Mouse (Mus musculus) kidney, adult 2 months (tissue): ENCODE measurements around the gene Asxl1. TPM values are rescaled to one million over a fixed set of nuclear protein-coding genes. Genes with fewer than 3 reads are reported as not detected.

Experiments used
- DNase-seq: peaks from one replicate; pipeline ENCODE4 v3.0.0; 2021
- H3K27ac ChIP-seq: fragments of 200-500 bp; 2 replicates; pipeline ENCODE4 v1.5.1; 2012; ENCODE audit warnings: low read depth, low read length, control low read depth, inconsistent platforms; ENCODE audit not compliant: insufficient read depth
- H3K27me3 ChIP-seq: fragments of 200-500 bp; replicated peaks from 2 replicates; pipeline ENCODE4 v1.6.1; 2012; ENCODE audit warnings: mild to moderate bottlenecking, moderate library complexity, low read length, inconsistent platforms; ENCODE audit not compliant: control insufficient read depth, insufficient read depth
- H3K36me3 ChIP-seq: fragments of 200-500 bp; 2 replicates; pipeline ENCODE4 v1.6.1; 2012; ENCODE audit warnings: mild to moderate bottlenecking, moderate library complexity, low read length, inconsistent platforms; ENCODE audit not compliant: control insufficient read depth, insufficient read depth
- H3K4me1 ChIP-seq: fragments of 200-500 bp; 2 replicates; pipeline ENCODE4 v1.6.1; 2011; ENCODE audit warnings: low read length; ENCODE audit not compliant: control insufficient read depth, insufficient read depth
- H3K4me3 ChIP-seq: fragments of 200-500 bp; 2 replicates; pipeline ENCODE4 v1.5.1; 2011; ENCODE audit warnings: mild to moderate bottlenecking, low read depth, low read length, control low read depth; ENCODE audit not compliant: insufficient read depth
- CTCF ChIP-seq: fragments of 200-500 bp; conservative IDR thresholded peaks from 2 replicates; pipeline ENCODE4 v1.5.1; 2011; ENCODE audit warnings: low read depth, mild to moderate bottlenecking, control low read depth, low read length, moderate library complexity, mixed read lengths; ENCODE audit not compliant: insufficient read depth, insufficient read length
- POLR2A ChIP-seq: fragments of 200-500 bp; IDR thresholded peaks from one replicate; pipeline ENCODE4 v1.6.1; 2011; ENCODE audit warnings: low read depth, low read length, control low read depth
- WGBS: fragments of 180-500 bp; shearing (Covaris S2); methylation state at CpG from one replicate; pipeline ENCODE4 v1.1.7; 2018; 5-methylcytosine and 5-hydroxymethylcytosine counted together
- polyA plus RNA-seq: library from polyadenylated mRNA; depleted of rRNA; stranded (reverse); fragments of >200 nt; gene quantifications from 2 replicates; pipeline ENCODE4 v1.2.3, GENCODE M21; 2012

Asxl1 gene
- polyA plus RNA-seq, 1 experiment: 10.0 TPM

DNA sequence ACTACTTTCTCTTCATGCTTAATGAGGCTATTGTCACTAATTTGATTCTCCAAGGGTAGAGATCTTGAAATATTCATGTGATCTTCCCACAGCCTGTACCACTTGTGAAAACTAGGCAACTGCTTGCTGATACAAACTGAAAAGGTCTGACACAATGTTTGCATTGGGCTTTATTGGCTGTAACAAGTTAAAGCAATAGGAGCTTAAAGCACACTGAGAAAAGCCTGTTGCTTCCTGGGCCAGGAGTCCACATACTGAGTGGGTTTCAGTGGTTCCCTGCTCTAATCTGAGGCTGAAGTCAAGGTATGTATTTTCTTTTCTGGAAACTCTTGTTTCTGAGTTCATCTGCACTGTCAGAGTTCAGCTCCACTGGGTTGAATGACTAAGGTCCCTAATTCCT is 2.4 kb upstream of the Asxl1 start:
- no peak overlapping the region for H3K27ac ChIP-seq
- H3K36me3 ChIP-seq: no peaks in the 10 kb centered on the region
- H3K4me1 ChIP-seq: no peaks in the 10 kb centered on the region; the same call in 1 of the 2 replicates
- no peak for TF ChIP-seq POLR2A
- no peak for TF ChIP-seq CTCF
- no peak overlapping the region for H3K4me3 ChIP-seq
- DNase-seq: no peak
- H3K27me3 ChIP-seq: no peaks in the 10 kb centered on the region

DNA sequence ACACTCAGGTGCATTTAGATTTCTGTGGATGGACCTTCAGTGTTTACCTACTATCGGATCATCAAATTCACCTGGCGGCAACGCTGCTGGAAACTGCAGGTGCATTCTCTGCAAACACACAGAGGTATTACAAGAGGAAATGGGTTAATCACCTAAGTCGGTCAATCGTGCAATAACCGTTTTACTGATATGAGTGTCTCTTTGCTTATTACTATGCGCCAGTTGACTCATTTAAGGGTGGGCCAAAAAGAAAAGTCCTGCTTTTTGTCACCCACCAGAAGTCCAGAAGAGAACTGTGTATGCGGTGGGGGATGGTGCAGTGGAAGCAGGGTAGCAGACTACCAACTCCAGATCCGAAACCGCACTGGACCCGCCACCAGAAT is 567 bp upstream of the Asxl1 start:
- TF ChIP-seq POLR2A: no peak
- TF ChIP-seq CTCF: no peak
- no peak for DNase-seq
- Histone ChIP-seq H3K27me3 (no peaks in the 10 kb centered on the region), H3K4me3 (peak overlapping the region; percentile 78), H3K4me1 (peaks cover 10% of the 10 kb centered on the region; the same call in 1 of the 2 replicates), H3K27ac (peak overlapping the region; percentile 70), H3K36me3 (no peaks in the 10 kb centered on the region)
- WGBS: 1% methylated on average over 11 of the region's 11 CpGs

- peak; percentile 75 for DNase-seq
- H3K27me3 ChIP-seq: no peaks in the 10 kb centered on the region
- H3K4me3 ChIP-seq: peak overlapping the region; percentile 95
These were observed 873 bp downstream of the Asxl1 start for GRCm38 (mm10) chr2:153346221-153347182.

GRCm38 (mm10) chr2:153347183-153347781 is 1.7 kb downstream of the Asxl1 start:
- no peak for TF ChIP-seq CTCF
- no peak for TF ChIP-seq POLR2A
- Histone ChIP-seq H3K36me3 (no peaks in the 10 kb centered on the region), H3K4me1 (peaks cover 23% of the 10 kb centered on the region; the same call in 1 of the 2 replicates), H3K27ac (peak overlapping the region; percentile 97), H3K4me3 (peak overlapping the region; percentile 95), H3K27me3 (no peaks in the 10 kb centered on the region)
- DNase-seq: peak; percentile 78
- WGBS: 2% methylated on average over 9 of the region's 9 CpGs

More at GRCm38 (mm10) chr2:153346221-153347182, 873 bp downstream of the Asxl1 start:
- Histone ChIP-seq H3K4me1 (peaks cover 23% of the 10 kb centered on the region; the same call in 1 of the 2 replicates), H3K27ac (peak overlapping the region; percentile 99), H3K36me3 (no peaks in the 10 kb centered on the region)
- WGBS: under 1% methylated on average over 58 of the region's 76 CpGs
- no peak for TF ChIP-seq POLR2A
- no peak for TF ChIP-seq CTCF

DNA sequence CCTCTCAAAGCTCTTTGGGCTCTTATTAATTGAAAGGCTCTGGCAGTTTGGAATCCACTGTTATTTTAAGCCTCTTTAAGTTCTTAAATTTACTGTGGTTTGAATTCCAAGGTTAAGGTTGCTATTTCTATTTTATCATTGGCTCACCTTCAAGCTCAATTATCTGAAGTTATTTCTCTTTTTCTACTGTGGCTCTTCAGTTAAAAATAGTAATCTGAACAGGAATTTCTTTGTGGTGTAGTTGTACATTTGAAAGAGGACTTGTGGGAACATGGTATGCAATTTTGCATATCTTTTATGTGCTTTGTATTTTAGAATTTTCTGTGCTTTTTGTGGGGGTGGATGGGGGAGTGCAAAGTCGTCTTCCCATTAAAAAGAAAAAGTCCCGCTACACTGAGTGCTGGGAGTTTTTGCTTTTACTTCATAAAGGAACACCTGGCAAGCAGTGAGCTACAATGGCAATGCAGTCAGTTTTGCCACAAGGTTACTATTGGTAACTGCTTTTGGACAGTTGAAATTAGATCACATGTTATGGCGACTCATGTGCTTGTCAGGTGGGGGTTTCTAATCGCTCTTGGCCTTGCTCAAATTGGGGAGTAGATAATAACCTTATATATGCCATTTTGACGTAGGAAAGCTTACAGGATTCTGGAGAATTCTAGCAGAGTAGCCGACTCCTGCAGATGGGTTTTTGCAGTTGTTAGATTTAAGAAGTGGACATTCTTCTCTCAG is 2.6 kb downstream of the Asxl1 start:
- Histone ChIP-seq H3K27me3 (no peaks in the 10 kb centered on the region), H3K4me3 (no peak overlapping the region), H3K36me3 (no peaks in the 10 kb centered on the region), H3K4me1 (peaks cover 23% of the 10 kb centered on the region; the same call in 1 of the 2 replicates), H3K27ac (peak overlapping the region; percentile 55; the same call in 1 of the 2 replicates)
- DNase-seq: peak; percentile 10
- TF ChIP-seq POLR2A (no peak), CTCF (no peak)
- 34% methylated on average over 6 of the region's 6 CpGs for WGBS

DNA sequence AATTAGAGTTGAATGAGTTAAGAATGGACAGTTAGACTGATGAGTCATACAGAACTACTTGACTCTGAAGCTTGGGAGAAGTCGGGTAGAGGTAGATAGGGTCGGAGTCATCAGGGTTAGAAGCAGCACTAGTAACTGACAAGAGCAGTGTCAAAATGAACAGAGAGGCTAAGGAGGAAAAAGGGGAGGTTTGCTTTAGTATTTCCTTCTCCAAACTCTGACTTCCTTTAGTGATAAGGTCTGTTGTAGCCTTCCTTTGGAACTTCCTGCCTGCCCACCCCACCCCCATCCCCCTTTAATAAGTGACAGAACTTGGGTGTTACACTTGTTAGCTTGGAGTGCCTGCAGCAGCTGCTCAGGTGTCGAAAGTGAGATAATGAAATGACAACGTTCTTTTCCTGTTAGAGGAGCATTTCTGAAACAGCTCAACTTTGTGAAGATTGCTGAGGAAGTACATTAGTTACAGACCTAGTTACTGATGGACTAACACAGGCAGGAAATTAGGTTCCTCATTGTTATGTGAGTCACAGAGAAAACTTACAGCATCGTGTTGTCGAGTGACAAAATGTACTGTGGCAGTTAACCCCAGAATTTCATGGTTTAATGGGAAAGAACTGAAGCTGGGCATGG is 5.0 kb downstream of the Asxl1 start:
- no peak overlapping the region for H3K4me3 ChIP-seq
- no peaks in the 10 kb centered on the region for H3K27me3 ChIP-seq
- DNase-seq: peak; percentile 21
- peak overlapping the region; percentile 86 for H3K27ac ChIP-seq
- TF ChIP-seq POLR2A (no peak), CTCF (no peak)
- WGBS: 4% methylated on average over 6 of the region's 6 CpGs
- no peaks in the 10 kb centered on the region; the same call in 1 of the 2 replicates for H3K36me3 ChIP-seq
- H3K4me1 ChIP-seq: peaks cover 23% of the 10 kb centered on the region; the same call in 1 of the 2 replicates
